Mouse (Mus musculus): ENCODE measurements around the gene Cass4. TPM values are rescaled to one million over a fixed set of nuclear protein-coding genes. Genes with fewer than 3 reads are reported as not detected.

The Cass4 gene
- total and polyA plus RNA-seq, 2 experiments: not detected

GRCm38 (mm10) chr2:172430609-172431008, 37.0 kb downstream of the Cass4 start:
- Histone ChIP-seq H3K79me2 (ENCODE audit: control insufficient read depth, insufficient read depth, low read length) (no peaks in the 10 kb centered on the region), H3K36me3 (ENCODE audit: control insufficient read depth, insufficient read depth, low read length) (no peaks in the 10 kb centered on the region), H3K27me3 (ENCODE audit: control insufficient read depth, insufficient read depth, low read length) (no peaks in the 10 kb centered on the region), H3K4me1 (ENCODE audit: control insufficient read depth, insufficient read depth, low read length) (no peaks in the 10 kb centered on the region), H3K4me3 (ENCODE audit: insufficient read depth, low read depth, low read length) (no peak overlapping the region), H3K9ac (ENCODE audit: low read depth, low read length) (no peak overlapping the region), H3K27ac (replicated peaks; ENCODE audit: insufficient read depth, low read depth, low read length) (no peak overlapping the region)
- no peak for DNase-seq (ENCODE audit: extremely low read depth, low read depth, low spot score)
- 32% methylated on average over 1 of the region's 1 CpGs for WGBS
- TF ChIP-seq CTCF (IDR thresholded peaks at IDR 0.05; ENCODE audit: low read depth, low read length) (no peak), POLR2A (IDR thresholded peaks at IDR 0.05; ENCODE audit: extremely low read depth, insufficient read depth, low read length) (no peak)

- Histone ChIP-seq H3K36me3 (ENCODE audit: control insufficient read depth, insufficient read depth, low read length) (no peaks in the 10 kb centered on the region), H3K9ac (ENCODE audit: low read depth, low read length) (no peak overlapping the region), H3K4me3 (ENCODE audit: insufficient read depth, low read depth, low read length) (no peak overlapping the region), H3K27ac (replicated peaks; ENCODE audit: insufficient read depth, low read depth, low read length) (no peak overlapping the region), H3K4me1 (ENCODE audit: control insufficient read depth, insufficient read depth, low read length) (no peaks in the 10 kb centered on the region), H3K27me3 (ENCODE audit: control insufficient read depth, insufficient read depth, low read length) (no peaks in the 10 kb centered on the region), H3K79me2 (ENCODE audit: control insufficient read depth, insufficient read depth, low read length) (no peaks in the 10 kb centered on the region)
- WGBS: 59% methylated on average over 5 of the region's 5 CpGs
- no peak for TF ChIP-seq POLR2A (IDR thresholded peaks at IDR 0.05; ENCODE audit: extremely low read depth, insufficient read depth, low read length)
- DNase-seq (ENCODE audit: extremely low read depth, low read depth, low spot score): no peak
Observed at GRCm38 (mm10) chr2:172433746-172434145, 40.2 kb downstream of the Cass4 start.

- peaks cover 10% of the 10 kb centered on the region for H3K4me1 ChIP-seq (ENCODE audit: control insufficient read depth, insufficient read depth, low read length)
- H3K27ac ChIP-seq (replicated peaks; ENCODE audit: insufficient read depth, low read depth, low read length): no peak overlapping the region
- H3K36me3 ChIP-seq (ENCODE audit: control insufficient read depth, insufficient read depth, low read length): no peaks in the 10 kb centered on the region
- DNase-seq (ENCODE audit: extremely low read depth, low read depth, low spot score): no peak
- H3K9ac ChIP-seq (ENCODE audit: low read depth, low read length): no peak overlapping the region
- H3K79me2 ChIP-seq (ENCODE audit: control insufficient read depth, insufficient read depth, low read length): peaks cover 8% of the 10 kb centered on the region; the same call in 1 of the 2 replicates
- H3K27me3 ChIP-seq (ENCODE audit: control insufficient read depth, insufficient read depth, low read length): no peaks in the 10 kb centered on the region
- WGBS: 60% methylated on average over 16 of the region's 16 CpGs
- TF ChIP-seq CTCF (IDR thresholded peaks at IDR 0.05; ENCODE audit: low read depth, low read length) (no peak), POLR2A (IDR thresholded peaks at IDR 0.05; ENCODE audit: extremely low read depth, insufficient read depth, low read length) (no peak)
- no peak overlapping the region for H3K4me3 ChIP-seq (ENCODE audit: insufficient read depth, low read depth, low read length)
Observed at GRCm38 (mm10) chr2:172437371-172437952, 43.9 kb downstream of the Cass4 start.

GRCm38 (mm10) chr2:172439843-172440639, 46.4 kb downstream of the Cass4 start, which contains the start of gene Rtf2:
Rtf2 (plus strand) TSS chr2:172440556.
- no peaks in the 10 kb centered on the region for H3K36me3 ChIP-seq (ENCODE audit: control insufficient read depth, insufficient read depth, low read length)
- TF ChIP-seq POLR2A (IDR thresholded peaks at IDR 0.05; ENCODE audit: extremely low read depth, insufficient read depth, low read length): 0 out of 2 replicates have a peak, but pooled peaks have one; percentile 48
- no peak for TF ChIP-seq CTCF (IDR thresholded peaks at IDR 0.05; ENCODE audit: low read depth, low read length)
- H3K4me3 ChIP-seq (ENCODE audit: insufficient read depth, low read depth, low read length): peak within 1 kb of the TSS; percentile 87
- 3% methylated on average over 35 of the region's 35 CpGs for WGBS
- no peaks in the 10 kb centered on the region for H3K27me3 ChIP-seq (ENCODE audit: control insufficient read depth, insufficient read depth, low read length)
- H3K79me2 ChIP-seq (ENCODE audit: control insufficient read depth, insufficient read depth, low read length): peaks cover 11% of the 10 kb centered on the region; the same call in 1 of the 2 replicates
- DNase-seq (ENCODE audit: extremely low read depth, low read depth, low spot score): peak; percentile 96
- H3K27ac ChIP-seq (replicated peaks; ENCODE audit: insufficient read depth, low read depth, low read length): peak within 1 kb of the TSS; percentile 93
- H3K4me1 ChIP-seq (ENCODE audit: control insufficient read depth, insufficient read depth, low read length): peaks cover 10% of the 10 kb centered on the region
- peak within 1 kb of the TSS; percentile 84 for H3K9ac ChIP-seq (ENCODE audit: low read depth, low read length)

- Histone ChIP-seq H3K4me3 (ENCODE audit: insufficient read depth, low read depth, low read length) (peak overlapping the region; percentile 87), H3K4me1 (ENCODE audit: control insufficient read depth, insufficient read depth, low read length) (peaks cover 10% of the 10 kb centered on the region), H3K79me2 (ENCODE audit: control insufficient read depth, insufficient read depth, low read length) (peaks cover 11% of the 10 kb centered on the region; the same call in 1 of the 2 replicates), H3K9ac (ENCODE audit: low read depth, low read length) (peak overlapping the region; percentile 84), H3K27me3 (ENCODE audit: control insufficient read depth, insufficient read depth, low read length) (no peaks in the 10 kb centered on the region), H3K27ac (replicated peaks; ENCODE audit: insufficient read depth, low read depth, low read length) (peak overlapping the region; percentile 79), H3K36me3 (ENCODE audit: control insufficient read depth, insufficient read depth, low read length) (no peaks in the 10 kb centered on the region)
- no peak for TF ChIP-seq POLR2A (IDR thresholded peaks at IDR 0.05; ENCODE audit: extremely low read depth, insufficient read depth, low read length)
- no peak for TF ChIP-seq CTCF (IDR thresholded peaks at IDR 0.05; ENCODE audit: low read depth, low read length)
- under 1% methylated on average over 21 of the region's 21 CpGs for WGBS
- DNase-seq (ENCODE audit: extremely low read depth, low read depth, low spot score): peak; percentile 31
Observed at GRCm38 (mm10) chr2:172440640-172441005, 47.0 kb downstream of the Cass4 start.

Data from liver, adult 2 months (tissue).